Mouse (Mus musculus) liver, embryonic 18 days (tissue): ENCODE measurements around the gene Gpatch2. TPM values are rescaled to one million over a fixed set of nuclear protein-coding genes. Genes with fewer than 3 reads are reported as not detected.

ENCODE experiments used
- polyA plus RNA-seq: library from polyadenylated mRNA; depleted of rRNA; stranded (reverse); fragments of >200 nt; gene quantifications from 2 replicates; pipeline ENCODE4 v1.2.3, GENCODE M21; 2012; rRNA removed

Gpatch2 gene
- 5.5 and 6.2 TPM in 2 replicates for polyA plus RNA-seq

GRCm38 (mm10) chr1:187215181-187216116 lies at the start of gene Gpatch2, which contains the start of gene Spata17:
Gene Gpatch2 (plus strand): TSS chr1:187215508.
Gene Spata17 (minus strand): TSS chr1:187215465.

Other genes starting within 250 kb of the Gpatch2 start
- gene D1Pas1, start 248.1 kb upstream of the Gpatch2 start, polyA plus RNA-seq, result not detected in 2 replicates
- gene Spata17, start within 50 bp of the Gpatch2 start, polyA plus RNA-seq, result 0.12 and 0.17 TPM in 2 replicates